Mouse (Mus musculus): ENCODE data around the gene Snap23. TPM values are rescaled to one million over a fixed set of nuclear protein-coding genes. Genes with fewer than 3 reads are reported as not detected.

Snap23 gene
- polyA plus RNA-seq, 1 experiment from 2014 or later, result 22.7 TPM

GRCm38 (mm10) chr2:120539333-120539732 lies 28.1 kb upstream of the Snap23 start:
- no peak for TF ChIP-seq EP300 (optimal IDR thresholded peaks at IDR 0.05)
- no peak for TF ChIP-seq CTCF (IDR thresholded peaks at IDR 0.05; ENCODE audit: low read depth)
- Histone ChIP-seq H3K9me3 (ENCODE audit: control insufficient read depth, low read length) (no peaks in the 10 kb centered on the region), H3K4me3 (ENCODE audit: low read depth, low read length) (no peak overlapping the region), H3K36me3 (ENCODE audit: control insufficient read depth, insufficient read depth, low read length) (peaks cover 4% of the 10 kb centered on the region), H3K4me1 (replicated peaks; ENCODE audit: control insufficient read depth, insufficient read depth) (no peaks in the 10 kb centered on the region), H3K4me2 (replicated peaks; ENCODE audit: low read depth) (0 out of 2 replicates have a peak overlapping the region, but pooled peaks have one; percentile 9), H3K27ac (replicated peaks) (peak overlapping the region; percentile 41; the same call in 1 of the 2 replicates), H3K27me3 (ENCODE audit: control insufficient read depth, insufficient read depth, low read length) (no peaks in the 10 kb centered on the region), H3K9ac (ENCODE audit: low read length) (no peak overlapping the region)
- 43% methylated on average over 3 of the region's 3 CpGs for WGBS
- ATAC-seq (ENCODE audit: low FRiP score, low TSS enrichment), result no peak
- no peak for DNase-seq (ENCODE audit: low spot score)

- DNase-seq (ENCODE audit: low spot score) (peak; percentile 37), ATAC-seq (ENCODE audit: low FRiP score, low TSS enrichment) (peak; percentile 85)
- peak overlapping the region; percentile 41; the same call in 1 of the 2 replicates for H3K27ac ChIP-seq (replicated peaks)
- WGBS, result 19% methylated on average over 1 of the region's 1 CpGs
- H3K9me3 ChIP-seq (ENCODE audit: control insufficient read depth, low read length), result no peaks in the 10 kb centered on the region
- H3K4me1 ChIP-seq (replicated peaks; ENCODE audit: control insufficient read depth, insufficient read depth), result no peaks in the 10 kb centered on the region
- H3K27me3 ChIP-seq (ENCODE audit: control insufficient read depth, insufficient read depth, low read length), result no peaks in the 10 kb centered on the region
- no peak for TF ChIP-seq CTCF (IDR thresholded peaks at IDR 0.05; ENCODE audit: low read depth)
- peak; percentile 35 for TF ChIP-seq EP300 (optimal IDR thresholded peaks at IDR 0.05)
- H3K4me3 ChIP-seq (ENCODE audit: low read depth, low read length), result no peak overlapping the region
- no peak overlapping the region for H3K9ac ChIP-seq (ENCODE audit: low read length)
- H3K36me3 ChIP-seq (ENCODE audit: control insufficient read depth, insufficient read depth, low read length), result peaks cover 2% of the 10 kb centered on the region; the same call in 1 of the 2 replicates
- H3K4me2 ChIP-seq (replicated peaks; ENCODE audit: low read depth), result 0 out of 2 replicates have a peak overlapping the region, but pooled peaks have one; percentile 9
These were observed 27.7 kb upstream of the Snap23 start for GRCm38 (mm10) chr2:120539778-120540208.

GRCm38 (mm10) chr2:120544732-120545131 lies 22.7 kb upstream of the Snap23 start:
- WGBS, result 97% methylated on average over 2 of the region's 2 CpGs
- no peak overlapping the region for H3K4me2 ChIP-seq (replicated peaks; ENCODE audit: low read depth)
- no peaks in the 10 kb centered on the region for H3K27me3 ChIP-seq (ENCODE audit: control insufficient read depth, insufficient read depth, low read length)
- no peak for TF ChIP-seq CTCF (IDR thresholded peaks at IDR 0.05; ENCODE audit: low read depth)
- no peak for TF ChIP-seq EP300 (optimal IDR thresholded peaks at IDR 0.05)
- no peaks in the 10 kb centered on the region for H3K9me3 ChIP-seq (ENCODE audit: control insufficient read depth, low read length)
- DNase-seq (ENCODE audit: low spot score) (no peak), ATAC-seq (ENCODE audit: low FRiP score, low TSS enrichment) (no peak)
- H3K9ac ChIP-seq (ENCODE audit: low read length), result no peak overlapping the region
- H3K4me3 ChIP-seq (ENCODE audit: low read depth, low read length), result no peak overlapping the region
- no peak overlapping the region for H3K27ac ChIP-seq (replicated peaks)
- no peaks in the 10 kb centered on the region for H3K36me3 ChIP-seq (ENCODE audit: control insufficient read depth, insufficient read depth, low read length)
- H3K4me1 ChIP-seq (replicated peaks; ENCODE audit: control insufficient read depth, insufficient read depth), result no peaks in the 10 kb centered on the region

- H3K9me3 ChIP-seq (ENCODE audit: control insufficient read depth, low read length), result no peaks in the 10 kb centered on the region
- DNase-seq (ENCODE audit: low spot score) (no peak), ATAC-seq (ENCODE audit: low FRiP score, low TSS enrichment) (peak; percentile 71; the same call in 1 of the 2 replicates)
- H3K27me3 ChIP-seq (ENCODE audit: control insufficient read depth, insufficient read depth, low read length), result no peaks in the 10 kb centered on the region
- H3K4me3 ChIP-seq (ENCODE audit: low read depth, low read length), result no peak overlapping the region
- no peaks in the 10 kb centered on the region for H3K36me3 ChIP-seq (ENCODE audit: control insufficient read depth, insufficient read depth, low read length)
- H3K27ac ChIP-seq (replicated peaks), result no peak overlapping the region
- H3K9ac ChIP-seq (ENCODE audit: low read length), result no peak overlapping the region
- no peak for TF ChIP-seq EP300 (optimal IDR thresholded peaks at IDR 0.05)
- TF ChIP-seq CTCF (IDR thresholded peaks at IDR 0.05; ENCODE audit: low read depth), result no peak
- WGBS, result 35% methylated on average over 3 of the region's 3 CpGs
- no peaks in the 10 kb centered on the region; the same call in 1 of the 2 replicates for H3K4me1 ChIP-seq (replicated peaks; ENCODE audit: control insufficient read depth, insufficient read depth)
- no peak overlapping the region for H3K4me2 ChIP-seq (replicated peaks; ENCODE audit: low read depth)
These were observed 10.6 kb upstream of the Snap23 start for GRCm38 (mm10) chr2:120556868-120557267.

GRCm38 (mm10) chr2:120558813-120559212 lies 8.7 kb upstream of the Snap23 start:
- Histone ChIP-seq H3K4me3 (ENCODE audit: low read depth, low read length) (no peak overlapping the region), H3K4me2 (replicated peaks; ENCODE audit: low read depth) (no peak overlapping the region), H3K36me3 (ENCODE audit: control insufficient read depth, insufficient read depth, low read length) (no peaks in the 10 kb centered on the region), H3K27me3 (ENCODE audit: control insufficient read depth, insufficient read depth, low read length) (no peaks in the 10 kb centered on the region), H3K27ac (replicated peaks) (no peak overlapping the region), H3K4me1 (replicated peaks; ENCODE audit: control insufficient read depth, insufficient read depth) (no peaks in the 10 kb centered on the region; the same call in 1 of the 2 replicates), H3K9ac (ENCODE audit: low read length) (no peak overlapping the region), H3K9me3 (ENCODE audit: control insufficient read depth, low read length) (no peaks in the 10 kb centered on the region)
- no peak for DNase-seq (ENCODE audit: low spot score)
- no peak for ATAC-seq (ENCODE audit: low FRiP score, low TSS enrichment)
- 69% methylated on average over 3 of the region's 3 CpGs for WGBS
- no peak for TF ChIP-seq EP300 (optimal IDR thresholded peaks at IDR 0.05)
- TF ChIP-seq CTCF (IDR thresholded peaks at IDR 0.05; ENCODE audit: low read depth), result no peak

- Histone ChIP-seq H3K9ac (ENCODE audit: low read length) (no peak overlapping the region), H3K27me3 (ENCODE audit: control insufficient read depth, insufficient read depth, low read length) (no peaks in the 10 kb centered on the region), H3K27ac (replicated peaks) (no peak overlapping the region), H3K9me3 (ENCODE audit: control insufficient read depth, low read length) (no peaks in the 10 kb centered on the region), H3K4me3 (ENCODE audit: low read depth, low read length) (no peak overlapping the region), H3K36me3 (ENCODE audit: control insufficient read depth, insufficient read depth, low read length) (no peaks in the 10 kb centered on the region), H3K4me1 (replicated peaks; ENCODE audit: control insufficient read depth, insufficient read depth) (no peaks in the 10 kb centered on the region; the same call in 1 of the 2 replicates), H3K4me2 (replicated peaks; ENCODE audit: low read depth) (no peak overlapping the region)
- 71% methylated on average over 1 of the region's 1 CpGs for WGBS
- DNase-seq (ENCODE audit: low spot score) (no peak), ATAC-seq (ENCODE audit: low FRiP score, low TSS enrichment) (no peak)
- TF ChIP-seq EP300 (optimal IDR thresholded peaks at IDR 0.05) (no peak), CTCF (IDR thresholded peaks at IDR 0.05; ENCODE audit: low read depth) (no peak)
These were observed 5.9 kb upstream of the Snap23 start for GRCm38 (mm10) chr2:120561524-120561923.
